Mouse (Mus musculus) splenic B cell, adult 2 months (primary cell): ENCODE measurements at regions not wholly inside any gene's neighbourhood (a gene's known extent, or its start where the extent isn't known, plus 50 kb on each side); places are given as distances from the start of the nearest gene placed in this dataset.
A peak's percentile ranks its signal among the peaks of the same experiment; 100 is the strongest.

Source experiments
- DNase-seq: peaks from one replicate; pipeline ENCODE4 v3.0.0-alpha.2; 2011; ENCODE audit warnings: low read depth, low spot score
- H3K27me3 ChIP-seq: 2 replicates; pipeline ENCODE4 v1.6.1; 2012; ENCODE audit warnings: mild to moderate bottlenecking, low read length, moderate library complexity, mixed read lengths; ENCODE audit not compliant: control insufficient read depth, poor library complexity, insufficient read depth, severe bottlenecking
- H3K36me3 ChIP-seq: 2 replicates; pipeline ENCODE4 v1.6.1; 2012; ENCODE audit warnings: mild to moderate bottlenecking, low read length, moderate library complexity, mixed read lengths; ENCODE audit not compliant: control insufficient read depth, poor library complexity, insufficient read depth, severe bottlenecking

- Histone ChIP-seq H3K36me3 (no peaks in the 10 kb centered on the region), H3K27me3 (no peaks in the 10 kb centered on the region)
- DNase-seq: no peak
Measured at GRCm38 (mm10) chr2:21267149-21267761, 61.7 kb downstream of the Thnsl1 start.

GRCm38 (mm10) chr2:21269989-21270846 is 64.7 kb downstream of the Thnsl1 start:
- H3K27me3 ChIP-seq: no peaks in the 10 kb centered on the region
- no peak for DNase-seq

GRCm38 (mm10) chr2:21273416-21273815 is 67.9 kb downstream of the Thnsl1 start:
- H3K36me3 ChIP-seq: no peaks in the 10 kb centered on the region
- no peaks in the 10 kb centered on the region for H3K27me3 ChIP-seq
- no peak for DNase-seq

More at GRCm38 (mm10) chr2:21269989-21270846, 64.7 kb downstream of the Thnsl1 start:
- no peaks in the 10 kb centered on the region for H3K36me3 ChIP-seq

- DNase-seq: no peak
- H3K36me3 ChIP-seq: no peaks in the 10 kb centered on the region
- no peaks in the 10 kb centered on the region for H3K27me3 ChIP-seq
Measured at GRCm38 (mm10) chr2:21275315-21275714, 69.8 kb downstream of the Thnsl1 start.

- no peaks in the 10 kb centered on the region for H3K27me3 ChIP-seq
- no peaks in the 10 kb centered on the region for H3K36me3 ChIP-seq
- DNase-seq: peak; percentile 41
Measured at GRCm38 (mm10) chr2:21280794-21281420, 75.4 kb downstream of the Thnsl1 start.

- no peak for DNase-seq
- H3K36me3 ChIP-seq: no peaks in the 10 kb centered on the region
- no peaks in the 10 kb centered on the region for H3K27me3 ChIP-seq
Measured at GRCm38 (mm10) chr2:21282505-21283200, 77.1 kb downstream of the Thnsl1 start.

- Histone ChIP-seq H3K27me3 (no peaks in the 10 kb centered on the region), H3K36me3 (no peaks in the 10 kb centered on the region)
- DNase-seq: no peak
Measured at GRCm38 (mm10) chr2:21284881-21285280, 79.4 kb downstream of the Thnsl1 start.

- Histone ChIP-seq H3K27me3 (no peaks in the 10 kb centered on the region), H3K36me3 (no peaks in the 10 kb centered on the region)
- DNase-seq: no peak
Measured at GRCm38 (mm10) chr2:21287786-21288185, 79.6 kb upstream of the Gpr158 start.

GRCm38 (mm10) chr2:21292669-21293151 is 74.6 kb upstream of the Gpr158 start:
- Histone ChIP-seq H3K36me3 (no peaks in the 10 kb centered on the region), H3K27me3 (no peaks in the 10 kb centered on the region)
- no peak for DNase-seq

GRCm38 (mm10) chr2:21294002-21294401 is 73.3 kb upstream of the Gpr158 start:
- Histone ChIP-seq H3K36me3 (no peaks in the 10 kb centered on the region), H3K27me3 (no peaks in the 10 kb centered on the region)
- no peak for DNase-seq

GRCm38 (mm10) chr2:21299681-21300080 is 67.7 kb upstream of the Gpr158 start:
- Histone ChIP-seq H3K27me3 (no peaks in the 10 kb centered on the region), H3K36me3 (no peaks in the 10 kb centered on the region)
- DNase-seq: no peak
